Mouse (Mus musculus) stomach, postnatal 0 days (tissue): ENCODE measurements at regions not wholly inside any gene's neighbourhood (a gene's known extent, or its start where the extent isn't known, plus 50 kb on each side); places are given as distances from the start of the nearest gene placed in this dataset.

ENCODE experiments used
- ATAC-seq: fragments of 200-750 bp; cut with Nextera tagmentation; 2 replicates; pipeline ENCODE4 v1.8.0; 2017; ENCODE audit not compliant: low FRiP score, low TSS enrichment
- DNase-seq: peaks from one replicate; pipeline ENCODE4 v3.0.0-alpha.2; 2016; ENCODE audit warnings: low spot score
- H3K27ac ChIP-seq: fragments of 300-500 bp; sonication (generic); replicated peaks from 2 replicates; pipeline ENCODE4 v1.5.1; 2014; ENCODE audit warnings: mild to moderate bottlenecking, control low read depth
- H3K27me3 ChIP-seq: fragments of 300-500 bp; sonication (generic); 2 replicates; pipeline ENCODE4 v1.6.1; 2014; ENCODE audit warnings: low read length; ENCODE audit not compliant: control insufficient read depth, insufficient read depth
- H3K36me3 ChIP-seq: fragments of 300-500 bp; sonication (generic); 2 replicates; pipeline ENCODE4 v1.6.1; 2014; ENCODE audit warnings: low read length, mixed read lengths; ENCODE audit not compliant: control insufficient read depth, insufficient read depth
- H3K4me1 ChIP-seq: fragments of 300-500 bp; sonication (generic); replicated peaks from 2 replicates; pipeline ENCODE4 v1.6.1; 2014; ENCODE audit warnings: antibody characterized with exemption; ENCODE audit not compliant: control insufficient read depth, insufficient read depth
- H3K4me2 ChIP-seq: fragments of 300-500 bp; sonication (generic); replicated peaks from 2 replicates; pipeline ENCODE4 v1.6.1; 2014; ENCODE audit warnings: low read depth, mild to moderate bottlenecking, control low read depth, moderate library complexity
- H3K4me3 ChIP-seq: fragments of 300-500 bp; sonication (generic); 2 replicates; pipeline ENCODE4 v1.5.1; 2014; ENCODE audit warnings: low read depth, low read length, control low read depth
- H3K9ac ChIP-seq: fragments of 300-500 bp; sonication (generic); 2 replicates; pipeline ENCODE4 v1.6.1; 2014; ENCODE audit warnings: mild to moderate bottlenecking, low read length, control low read depth, mixed read lengths
- H3K9me3 ChIP-seq: fragments of 300-500 bp; sonication (generic); 2 replicates; pipeline ENCODE4 v1.6.1; 2016; ENCODE audit warnings: low read length; ENCODE audit not compliant: control insufficient read depth
- CTCF ChIP-seq: IDR thresholded peaks from 2 replicates; pipeline ENCODE4 v1.5.1; 2016; ENCODE audit warnings: antibody characterized with exemption, low read depth, mild to moderate bottlenecking, moderate library complexity
- EP300 ChIP-seq: optimal IDR thresholded peaks from 2 replicates; pipeline ENCODE3; 2016; ENCODE audit warnings: antibody characterized with exemption
- WGBS: fragments of 180-500 bp; shearing (Covaris S2); extraction: QIAGEN DNeasy Blood & Tissue Kit; methylation state at CpG from one replicate; pipeline ENCODE4 v1.1.7; 2014; 5-methylcytosine and 5-hydroxymethylcytosine counted together

GRCm38 (mm10) chr13:112044372-112044771, 235.6 kb upstream of the Map3k1 start:
- no peaks in the 10 kb centered on the region for H3K36me3 ChIP-seq
- no peaks in the 10 kb centered on the region for H3K4me1 ChIP-seq
- no peaks in the 10 kb centered on the region for H3K27me3 ChIP-seq
- H3K9me3 ChIP-seq: no peaks in the 10 kb centered on the region
- no peak overlapping the region for H3K4me3 ChIP-seq
- H3K27ac ChIP-seq: no peak overlapping the region
- ATAC-seq (no peak), DNase-seq (no peak)
- 75% methylated on average over 5 of the region's 5 CpGs for WGBS
- TF ChIP-seq EP300 (no peak), CTCF (no peak)
- H3K4me2 ChIP-seq: no peak overlapping the region
- no peak overlapping the region for H3K9ac ChIP-seq

- no peaks in the 10 kb centered on the region for H3K27me3 ChIP-seq
- no peak overlapping the region for H3K27ac ChIP-seq
- no peaks in the 10 kb centered on the region for H3K4me1 ChIP-seq
- H3K4me2 ChIP-seq: no peak overlapping the region
- DNase-seq (no peak), ATAC-seq (no peak)
- no peak overlapping the region for H3K4me3 ChIP-seq
- H3K9me3 ChIP-seq: no peaks in the 10 kb centered on the region
- 75% methylated on average over 15 of the region's 15 CpGs for WGBS
- H3K9ac ChIP-seq: no peak overlapping the region
- TF ChIP-seq CTCF (no peak), EP300 (no peak)
- H3K36me3 ChIP-seq: no peaks in the 10 kb centered on the region
Measured at GRCm38 (mm10) chr13:112046247-112047211, 237.7 kb upstream of the Map3k1 start.

GRCm38 (mm10) chr13:112047408-112047807, 238.6 kb upstream of the Map3k1 start:
- no peaks in the 10 kb centered on the region for H3K9me3 ChIP-seq
- no peaks in the 10 kb centered on the region for H3K36me3 ChIP-seq
- H3K27me3 ChIP-seq: no peaks in the 10 kb centered on the region
- H3K9ac ChIP-seq: no peak overlapping the region
- H3K4me1 ChIP-seq: no peaks in the 10 kb centered on the region
- TF ChIP-seq EP300: no peak
- TF ChIP-seq CTCF: no peak
- no peak for ATAC-seq
- no peak overlapping the region for H3K27ac ChIP-seq
- DNase-seq: no peak
- no peak overlapping the region for H3K4me3 ChIP-seq
- WGBS: 59% methylated on average over 3 of the region's 3 CpGs
- no peak overlapping the region for H3K4me2 ChIP-seq

GRCm38 (mm10) chr13:112047874-112048273, 239.1 kb upstream of the Map3k1 start:
- no peaks in the 10 kb centered on the region for H3K4me1 ChIP-seq
- H3K36me3 ChIP-seq: no peaks in the 10 kb centered on the region
- no peak overlapping the region for H3K9ac ChIP-seq
- no peaks in the 10 kb centered on the region for H3K9me3 ChIP-seq
- H3K27ac ChIP-seq: no peak overlapping the region
- ATAC-seq (no peak), DNase-seq (no peak)
- no peaks in the 10 kb centered on the region for H3K27me3 ChIP-seq
- no peak overlapping the region for H3K4me2 ChIP-seq
- WGBS: 69% methylated on average over 13 of the region's 13 CpGs
- no peak overlapping the region for H3K4me3 ChIP-seq
- no peak for TF ChIP-seq CTCF
- no peak for TF ChIP-seq EP300

GRCm38 (mm10) chr13:112048327-112048726, 239.5 kb upstream of the Map3k1 start:
- Histone ChIP-seq H3K9ac (no peak overlapping the region), H3K9me3 (no peaks in the 10 kb centered on the region), H3K4me3 (no peak overlapping the region), H3K4me2 (no peak overlapping the region), H3K27ac (no peak overlapping the region), H3K36me3 (no peaks in the 10 kb centered on the region), H3K4me1 (no peaks in the 10 kb centered on the region), H3K27me3 (no peaks in the 10 kb centered on the region)
- no peak for TF ChIP-seq CTCF
- no peak for TF ChIP-seq EP300
- ATAC-seq: no peak
- 74% methylated on average over 6 of the region's 6 CpGs for WGBS
- DNase-seq: no peak

GRCm38 (mm10) chr13:112050892-112051291, 237.4 kb upstream of the Ankrd55 start:
- DNase-seq (no peak), ATAC-seq (no peak)
- no peaks in the 10 kb centered on the region for H3K9me3 ChIP-seq
- no peaks in the 10 kb centered on the region for H3K27me3 ChIP-seq
- no peak overlapping the region for H3K4me3 ChIP-seq
- no peak for TF ChIP-seq EP300
- no peak for TF ChIP-seq CTCF
- no peak overlapping the region for H3K9ac ChIP-seq
- no peaks in the 10 kb centered on the region for H3K4me1 ChIP-seq
- 95% methylated on average over 11 of the region's 11 CpGs for WGBS
- H3K4me2 ChIP-seq: no peak overlapping the region
- no peaks in the 10 kb centered on the region for H3K36me3 ChIP-seq
- H3K27ac ChIP-seq: no peak overlapping the region
